Mouse (Mus musculus): ENCODE data around the gene Ndufv3.

The Ndufv3 gene
- long read RNA-seq, experiment 1, transcript Ndufv3-201 (4 exons, 1,582 nt), result minor isoform, 56 of 355 reads
- long read RNA-seq, experiment 1, transcript Ndufv3-202 (3 exons, 493 nt), result major isoform, 293 of 355 reads
- long read RNA-seq, experiment 1, partial matches to known transcripts, result 4 of 355 reads
- long read RNA-seq, experiment 1, other reads (novel, unspliced or antisense), result 2 of 355 reads
- long read RNA-seq, experiment 2, transcript Ndufv3-202 (3 exons, 493 nt), result major isoform, 285 of 347 reads
- long read RNA-seq, experiment 2, transcript Ndufv3-201 (4 exons, 1,582 nt), result minor isoform, 50 of 347 reads
- long read RNA-seq, experiment 2, partial matches to known transcripts, result 5 of 347 reads
- long read RNA-seq, experiment 2, other reads (novel, unspliced or antisense), result 7 of 347 reads

GRCm38 (mm10) chr17:31519946-31520838 is at the start of gene Ndufv3, which contains the start of gene Wdr4:
Ndufv3 (plus strand) TSS chr17:31520115.
Wdr4 (minus strand) TSS chr17:31519980.
- intact Hi-C loops (cut with DNase I), result loop anchor here (5.0 kb wide), 1 partner anchor 47 kb away; no protein-coding TSS in a partner anchor

DNA sequence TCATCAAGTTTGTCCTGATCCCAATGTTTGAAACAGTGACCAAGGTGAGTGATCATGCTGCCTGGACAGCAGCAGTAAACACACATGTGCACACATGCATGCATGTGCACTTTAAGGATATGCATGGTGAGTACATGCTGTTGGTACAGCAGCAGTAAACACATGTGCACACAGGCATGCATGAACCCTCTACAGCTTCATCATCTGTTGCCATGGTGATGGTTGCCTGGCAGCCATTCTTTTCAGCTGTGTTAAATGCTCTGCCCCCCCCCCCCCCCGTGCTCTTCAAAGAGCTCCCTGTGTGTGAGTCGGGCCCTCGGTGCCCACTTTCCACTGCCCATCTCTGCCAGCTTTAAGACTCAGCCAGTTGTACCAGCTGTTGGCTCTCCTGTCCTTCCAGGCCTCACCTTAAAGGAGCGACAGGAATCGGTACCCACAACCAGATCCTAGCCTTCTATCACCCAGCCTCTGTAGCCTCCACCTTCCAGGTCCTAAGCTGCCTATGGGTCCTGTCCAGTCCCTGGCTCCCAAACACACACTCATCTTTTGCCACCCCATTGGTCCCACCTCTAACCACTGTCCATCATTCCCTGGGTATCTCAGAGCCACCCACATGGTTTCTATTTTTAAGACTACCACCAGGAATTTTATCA is 49.0 kb upstream of the Ndufv3 start:
- intact Hi-C loops (cut with DNase I), result no loop called here

GRCm38 (mm10) chr17:31474388-31474787 is 45.5 kb upstream of the Ndufv3 start:
- intact Hi-C loops (cut with DNase I), result no loop called here

GRCm38 (mm10) chr17:31478606-31479005 is 41.3 kb upstream of the Ndufv3 start:
- intact Hi-C loops (cut with DNase I), result no loop called here

DNA sequence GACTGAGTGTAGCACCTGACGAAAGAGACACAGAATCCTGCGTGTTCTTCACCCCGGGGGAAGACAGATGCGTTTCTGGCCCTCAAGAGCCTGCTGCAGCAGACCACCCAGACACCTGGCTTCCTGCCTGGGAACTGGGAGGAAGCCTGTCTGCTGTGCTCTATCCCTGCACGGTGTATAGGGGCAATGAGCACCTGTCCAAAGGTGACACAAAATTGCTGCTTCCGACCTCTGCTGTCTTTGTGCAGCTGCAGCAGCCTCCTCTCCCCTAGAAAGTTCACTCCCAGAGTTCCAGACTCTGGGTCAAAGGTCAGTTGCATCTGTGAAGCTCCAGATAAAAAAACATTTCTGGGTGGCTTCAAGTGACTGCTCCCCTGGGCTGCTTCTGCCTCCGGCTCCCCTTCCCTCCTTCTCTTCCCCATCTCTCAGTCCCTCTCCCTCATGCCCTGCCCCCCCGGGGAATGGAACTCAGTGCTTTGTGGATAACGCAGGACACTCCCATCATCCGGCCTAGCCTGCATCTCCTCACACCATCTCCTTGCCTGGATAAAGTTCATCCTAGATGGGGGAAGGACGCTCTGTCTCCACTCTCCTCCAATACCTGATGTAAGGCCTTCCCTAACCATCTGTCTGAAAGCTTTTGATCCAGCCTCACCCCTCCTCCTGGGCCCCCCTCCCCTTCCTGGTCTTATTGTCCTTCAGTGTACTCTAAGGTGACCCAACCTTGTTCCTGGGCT is 40.6 kb upstream of the Ndufv3 start:
- intact Hi-C loops (cut with DNase I), result no loop called here

- intact Hi-C loops (cut with DNase I), result no loop called here
Measured at GRCm38 (mm10) chr17:31486616-31487198, 33.2 kb upstream of the Ndufv3 start.

DNA sequence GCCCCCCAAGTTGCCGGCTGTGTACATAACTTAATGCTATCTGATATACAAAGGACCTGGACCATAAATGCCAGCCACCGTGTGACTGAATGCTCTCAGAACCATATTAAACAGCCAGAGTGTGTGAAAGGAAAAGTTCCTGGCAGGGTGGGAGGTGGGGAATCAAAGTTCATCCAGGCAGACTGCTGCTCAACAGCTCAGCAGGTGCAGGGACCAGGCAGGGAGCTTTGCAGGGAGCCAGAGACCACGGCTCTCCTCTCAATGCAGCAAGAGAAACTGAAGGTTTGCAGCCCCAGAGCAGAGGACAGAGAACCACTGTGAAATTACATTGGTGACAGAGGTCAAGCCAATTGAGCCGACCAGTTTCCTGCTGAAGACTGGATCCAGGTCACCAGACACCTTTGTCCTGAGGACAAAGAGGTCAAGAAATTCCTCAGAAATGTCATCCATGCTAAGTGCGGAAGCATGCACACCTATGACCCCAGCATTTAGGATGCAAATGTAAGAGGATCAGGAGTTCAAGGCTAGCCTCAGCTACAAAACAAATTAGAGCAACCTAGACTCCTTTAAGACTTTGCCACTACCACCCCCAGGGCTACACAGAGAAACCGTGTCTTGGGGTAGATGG is 32.4 kb upstream of the Ndufv3 start:
- intact Hi-C loops (cut with DNase I), result no loop called here

DNA sequence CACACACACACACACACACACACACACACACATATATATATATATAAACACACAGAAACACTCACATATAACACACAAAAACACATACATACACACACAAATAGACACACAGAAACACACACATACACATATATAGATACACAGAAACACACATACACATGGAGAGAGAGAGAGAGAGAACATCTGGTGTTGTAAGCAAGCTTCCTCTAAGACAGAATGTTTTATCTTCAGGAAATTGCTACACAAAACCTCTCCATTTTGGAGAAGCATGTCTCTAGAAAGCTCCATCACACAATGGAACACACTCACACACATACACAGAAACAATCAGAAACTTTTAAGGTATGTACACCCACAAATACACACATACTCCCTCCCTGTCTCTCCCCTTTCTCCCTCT is 28.6 kb upstream of the Ndufv3 start:
- intact Hi-C loops (cut with DNase I), result loop anchor here (2.0 kb wide), 1 partner anchor 159 kb away; no protein-coding TSS in a partner anchor

GRCm38 (mm10) chr17:31492416-31492815 is 27.5 kb upstream of the Ndufv3 start:
- intact Hi-C loops (cut with DNase I), result loop anchor here (1.0 kb wide), 1 partner anchor 114 kb away; no protein-coding TSS in a partner anchor

DNA sequence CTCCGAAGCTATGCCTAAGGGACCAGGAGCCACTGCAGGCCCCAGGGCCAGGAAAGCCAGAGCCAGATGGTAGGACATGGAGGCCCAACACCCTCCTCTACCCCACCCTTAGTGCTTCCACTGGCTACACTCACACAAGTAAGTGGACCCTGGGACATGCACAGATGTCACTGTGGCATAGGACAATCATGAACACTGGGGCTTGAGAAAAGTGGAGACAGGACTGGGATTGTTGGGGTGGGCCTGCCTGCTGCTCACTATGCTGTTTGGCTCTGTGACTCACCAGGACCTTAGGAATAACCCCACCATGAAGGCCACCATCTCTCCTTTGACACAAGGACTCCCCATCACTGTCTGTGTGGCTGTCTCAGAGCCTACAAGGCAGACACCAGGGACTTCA is 24.9 kb upstream of the Ndufv3 start:
- intact Hi-C loops (cut with DNase I), result no loop called here

- intact Hi-C loops (cut with DNase I), result no loop called here
Measured at GRCm38 (mm10) chr17:31497726-31498125, 22.2 kb upstream of the Ndufv3 start.

- intact Hi-C loops (cut with DNase I), result no loop called here
Measured at GRCm38 (mm10) chr17:31499725-31500124, 20.2 kb upstream of the Ndufv3 start.

DNA sequence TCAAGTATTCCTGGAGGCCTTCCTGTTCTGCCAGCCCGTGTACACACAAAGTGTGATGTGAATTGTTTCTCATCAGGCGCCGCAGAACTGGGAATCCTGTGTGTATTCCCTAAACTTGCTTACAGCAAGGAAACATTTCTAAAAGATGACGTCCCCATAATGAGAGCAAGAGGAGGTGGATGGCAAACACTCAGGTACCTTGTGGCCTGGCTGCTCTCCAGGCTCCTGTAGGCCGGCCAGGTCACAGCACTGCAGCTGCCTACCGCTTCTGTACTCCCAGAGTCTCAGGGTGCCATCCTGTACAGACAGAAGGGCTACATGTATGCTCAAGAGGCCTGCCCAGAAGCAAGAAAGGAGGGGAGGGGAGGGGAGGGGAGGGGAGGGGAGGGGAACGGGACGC is 19.5 kb upstream of the Ndufv3 start:
- intact Hi-C loops (cut with DNase I), result no loop called here

- intact Hi-C loops (cut with DNase I), result no loop called here
Measured at GRCm38 (mm10) chr17:31500908-31501307, 19.0 kb upstream of the Ndufv3 start.

GRCm38 (mm10) chr17:31502261-31502927 is 17.5 kb upstream of the Ndufv3 start:
- intact Hi-C loops (cut with DNase I), result no loop called here

DNA sequence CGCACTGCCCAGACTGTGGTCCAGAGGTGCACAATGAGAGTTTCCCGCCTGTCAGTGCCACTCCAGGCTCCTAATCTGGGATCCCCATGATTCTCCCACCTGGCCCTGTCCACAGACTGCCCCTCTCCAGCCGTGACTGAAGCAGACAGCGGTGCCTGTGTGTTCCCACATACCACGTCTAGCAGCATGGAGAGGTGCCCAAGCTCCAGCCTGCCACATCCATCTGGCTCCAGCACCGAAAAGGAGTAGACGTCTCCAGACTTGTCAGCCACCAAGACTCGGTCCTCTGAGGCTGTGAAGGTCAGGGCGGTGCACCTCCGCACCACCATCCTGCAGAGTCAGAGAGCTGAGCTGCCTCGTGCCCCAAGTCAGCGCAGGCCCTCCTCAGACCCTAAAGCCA is 16.6 kb upstream of the Ndufv3 start:
- intact Hi-C loops (cut with DNase I), result no loop called here

GRCm38 (mm10) chr17:31503936-31504335 is 16.0 kb upstream of the Ndufv3 start:
- intact Hi-C loops (cut with DNase I), result no loop called here

DNA sequence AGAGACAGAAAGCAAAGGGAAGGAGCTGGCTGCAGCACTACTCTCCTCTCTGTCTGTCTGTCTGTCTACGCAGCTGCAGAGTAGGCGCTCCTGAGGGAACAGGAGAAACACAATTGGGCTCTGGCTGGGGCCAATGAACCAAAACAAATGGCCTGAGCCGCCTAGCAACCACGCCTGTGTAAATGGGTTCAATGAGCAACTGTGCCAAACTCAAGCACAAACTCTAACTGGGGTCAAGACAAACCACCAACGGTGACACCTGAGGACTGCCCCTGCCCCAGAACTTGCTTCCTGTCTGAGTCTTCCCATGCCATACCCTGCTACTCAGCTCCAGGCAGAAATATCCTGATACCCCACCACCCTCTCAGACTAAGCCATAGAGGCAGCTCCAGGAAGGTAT is 14.9 kb upstream of the Ndufv3 start:
- intact Hi-C loops (cut with DNase I), result no loop called here

DNA sequence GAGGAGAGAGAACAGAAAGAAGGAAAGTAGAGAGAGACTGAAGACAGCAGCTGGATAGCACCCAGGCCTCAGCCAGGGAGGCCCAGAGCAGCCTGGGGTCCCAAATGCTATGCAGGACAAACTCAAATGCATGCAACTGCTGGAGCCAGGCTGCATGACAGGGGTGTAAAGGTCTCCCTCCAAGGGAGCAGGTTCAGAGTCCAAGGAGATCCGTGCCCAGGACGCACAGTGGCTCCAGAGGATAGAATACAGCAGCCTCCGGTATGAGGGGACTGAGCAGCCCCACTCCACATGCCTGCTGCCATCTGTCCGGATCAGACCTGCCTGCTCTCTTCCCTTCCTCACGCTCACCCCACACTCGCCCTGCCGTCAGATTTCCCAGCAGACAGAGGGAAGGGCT is 13.6 kb upstream of the Ndufv3 start:
- intact Hi-C loops (cut with DNase I), result no loop called here
